Mouse (Mus musculus): ENCODE results near the gene Lamtor5. TPM values are rescaled to one million over a fixed set of nuclear protein-coding genes. Genes with fewer than 3 reads are reported as not detected.

Gene Lamtor5
- polyA plus RNA-seq (2015; fragmentation: Nextera tagmentation; extraction: Ambion mirVana): 189 and 196 TPM in 2 replicates

DNA sequence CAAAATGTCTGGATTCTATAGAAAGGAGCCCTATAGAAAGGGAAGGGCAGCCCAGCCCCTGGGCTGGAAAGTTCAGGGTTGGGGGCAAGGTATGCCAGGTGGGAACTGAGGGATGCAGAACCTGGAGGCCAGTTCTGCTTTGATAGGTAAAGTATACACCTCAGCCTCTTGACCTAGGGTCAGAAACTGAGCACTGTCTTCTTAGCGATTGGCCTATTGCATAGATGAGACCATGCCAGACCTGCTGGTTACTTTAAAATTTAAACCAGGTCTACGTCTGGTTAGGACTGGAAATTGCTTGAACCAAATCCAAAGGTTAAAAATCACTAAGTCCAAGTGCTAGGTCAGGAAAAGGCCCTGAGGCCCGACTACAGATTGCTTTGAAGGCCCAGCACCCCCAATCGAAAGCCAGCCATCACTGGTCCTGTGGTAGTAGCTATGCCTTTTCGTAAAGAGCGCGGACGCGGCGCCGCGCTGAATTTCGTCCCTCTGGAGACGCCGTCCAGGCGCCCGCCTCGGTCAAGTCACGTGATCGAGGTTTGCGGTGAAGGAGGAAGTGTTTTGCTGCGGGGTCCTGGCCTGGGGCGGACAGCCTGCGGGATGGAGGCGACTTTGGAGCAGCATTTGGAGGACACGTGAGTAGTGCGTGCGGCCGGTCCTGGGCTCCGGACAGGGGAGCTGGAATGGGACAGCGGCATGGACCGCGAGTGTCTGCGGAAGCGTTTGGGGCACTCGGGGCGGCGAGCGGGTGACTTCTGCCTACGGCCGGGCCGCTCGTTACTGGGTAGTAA, at the start of gene Lamtor5:
Lamtor5 (plus strand) TSS at position 380 of the 791 bp plus-strand sequence.
- no peaks in the 10 kb centered on the region for H3K27me3 ChIP-seq (ENCODE audit: control insufficient read depth, insufficient read depth, low read depth, low read length)
- H3K4me3 ChIP-seq (ENCODE audit: low read length): peak within 1 kb of the TSS; percentile 82
- no peak within 1 kb of the TSS for H3K27ac ChIP-seq (ENCODE audit: low read length)
- peaks cover 7% of the 10 kb centered on the region for H3K36me3 ChIP-seq (ENCODE audit: control insufficient read depth, insufficient read depth, low read length)
- ATAC-seq (ENCODE audit: low read depth): peak; percentile 91
- 1% methylated on average over 43 of the region's 43 CpGs for WGBS
- peak within 1 kb of the TSS; percentile 77 for H3K4me2 ChIP-seq (ENCODE audit: low read depth, low read length)
- peaks cover 8% of the 10 kb centered on the region; the same call in 1 of the 2 replicates for H3K4me1 ChIP-seq (replicated peaks; ENCODE audit: control insufficient read depth, insufficient read depth, low read length)
- peak within 1 kb of the TSS; percentile 81 for H3K9ac ChIP-seq (ENCODE audit: low read length)
- H3K9me3 ChIP-seq (ENCODE audit: control insufficient read depth, low read length): no peaks in the 10 kb centered on the region

DNA sequence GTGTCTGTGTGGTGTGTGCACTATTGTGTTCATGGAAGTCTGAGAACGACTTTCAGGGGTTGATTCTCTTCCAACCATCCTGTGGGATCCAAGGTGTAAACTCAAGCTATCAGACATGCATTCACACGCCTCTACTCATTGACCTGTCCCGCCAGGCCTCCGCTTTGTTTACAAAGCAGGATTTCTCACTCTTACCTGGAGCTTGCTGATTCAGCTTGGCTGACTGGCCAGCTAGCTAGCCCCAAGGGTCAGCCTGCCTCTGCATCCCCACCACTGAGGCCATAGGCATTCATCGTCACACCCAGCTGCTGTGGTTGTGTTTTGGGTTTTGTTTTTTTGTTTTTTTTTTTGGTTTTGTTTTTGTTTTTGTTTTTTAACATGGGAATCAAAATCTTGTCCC, 49.4 kb upstream of the Lamtor5 start:
- Histone ChIP-seq H3K27me3 (ENCODE audit: control insufficient read depth, insufficient read depth, low read depth, low read length) (no peaks in the 10 kb centered on the region), H3K9me3 (ENCODE audit: control insufficient read depth, low read length) (no peaks in the 10 kb centered on the region), H3K36me3 (ENCODE audit: control insufficient read depth, insufficient read depth, low read length) (no peaks in the 10 kb centered on the region), H3K9ac (ENCODE audit: low read length) (no peak overlapping the region), H3K4me1 (replicated peaks; ENCODE audit: control insufficient read depth, insufficient read depth, low read length) (peaks cover 3% of the 10 kb centered on the region), H3K4me3 (ENCODE audit: low read length) (no peak overlapping the region), H3K27ac (ENCODE audit: low read length) (no peak overlapping the region), H3K4me2 (ENCODE audit: low read depth, low read length) (no peak overlapping the region)
- ATAC-seq (ENCODE audit: low read depth): no peak
- WGBS: 56% methylated on average over 5 of the region's 5 CpGs

DNA sequence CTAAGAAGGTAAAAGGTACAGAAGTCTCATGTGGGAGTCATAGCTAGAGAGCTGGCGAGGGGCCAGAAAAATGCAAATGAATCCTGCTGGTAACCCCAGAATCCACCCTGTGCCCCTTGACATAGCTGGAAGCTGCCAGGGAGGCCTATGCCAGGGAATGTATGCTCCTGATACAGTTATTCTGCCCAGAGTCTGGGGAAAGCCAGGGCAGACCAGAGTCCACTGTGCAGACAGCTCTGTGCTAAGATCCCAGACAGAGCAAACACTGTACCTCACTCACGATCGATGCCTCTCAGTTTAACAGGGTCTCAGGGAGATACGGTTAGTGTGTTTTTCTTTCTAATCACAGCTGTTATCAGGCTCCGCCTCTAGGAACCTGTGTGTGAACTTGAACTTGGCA, 48.8 kb upstream of the Lamtor5 start:
- Histone ChIP-seq H3K4me1 (replicated peaks; ENCODE audit: control insufficient read depth, insufficient read depth, low read length) (peaks cover 3% of the 10 kb centered on the region), H3K27ac (ENCODE audit: low read length) (no peak overlapping the region)
- WGBS: 28% methylated on average over 5 of the region's 5 CpGs

DNA sequence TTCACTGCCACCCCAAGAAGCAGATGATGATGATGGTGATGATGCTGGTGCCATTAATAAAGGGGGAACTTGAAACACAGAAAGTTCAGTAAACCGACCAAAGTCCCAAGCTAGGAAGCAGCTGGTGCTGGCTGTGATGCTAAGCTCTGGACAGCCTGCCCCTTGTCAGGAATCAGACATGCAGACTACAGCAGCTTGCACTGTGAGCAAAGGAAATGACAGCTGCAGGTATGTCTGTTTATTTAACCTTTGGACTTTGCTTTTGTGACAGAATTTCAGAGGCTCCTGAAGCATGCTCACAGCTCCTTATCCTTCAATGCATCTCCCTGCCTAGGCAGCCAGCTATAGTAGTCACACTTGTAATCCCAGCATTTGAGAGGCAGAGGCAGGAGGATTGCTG, 48.1 kb upstream of the Lamtor5 start, which contains the start of gene A630076J17Rik:
A630076J17Rik (plus strand) TSS at position 88 of the 400 bp plus-strand sequence.
- H3K4me3 ChIP-seq (ENCODE audit: low read length): no peak within 1 kb of the TSS
- ATAC-seq (ENCODE audit: low read depth): no peak
- no peak within 1 kb of the TSS for H3K9ac ChIP-seq (ENCODE audit: low read length)
- H3K27me3 ChIP-seq (ENCODE audit: control insufficient read depth, insufficient read depth, low read depth, low read length): no peaks in the 10 kb centered on the region
- H3K4me2 ChIP-seq (ENCODE audit: low read depth, low read length): no peak within 1 kb of the TSS
- WGBS: 10% methylated on average over 1 of the region's 1 CpGs
- H3K27ac ChIP-seq (ENCODE audit: low read length): no peak within 1 kb of the TSS
- H3K9me3 ChIP-seq (ENCODE audit: control insufficient read depth, low read length): no peaks in the 10 kb centered on the region
- no peaks in the 10 kb centered on the region for H3K36me3 ChIP-seq (ENCODE audit: control insufficient read depth, insufficient read depth, low read length)
- H3K4me1 ChIP-seq (replicated peaks; ENCODE audit: control insufficient read depth, insufficient read depth, low read length): peaks cover 3% of the 10 kb centered on the region

More for the DNA sequence above, 48.8 kb upstream of the Lamtor5 start:
- H3K27me3 ChIP-seq (ENCODE audit: control insufficient read depth, insufficient read depth, low read depth, low read length): no peaks in the 10 kb centered on the region
- H3K9ac ChIP-seq (ENCODE audit: low read length): no peak overlapping the region
- H3K4me2 ChIP-seq (ENCODE audit: low read depth, low read length): no peak overlapping the region
- no peaks in the 10 kb centered on the region for H3K36me3 ChIP-seq (ENCODE audit: control insufficient read depth, insufficient read depth, low read length)
- no peaks in the 10 kb centered on the region for H3K9me3 ChIP-seq (ENCODE audit: control insufficient read depth, low read length)
- peak; percentile 60; the same call in 1 of the 2 replicates for ATAC-seq (ENCODE audit: low read depth)
- H3K4me3 ChIP-seq (ENCODE audit: low read length): no peak overlapping the region

DNA sequence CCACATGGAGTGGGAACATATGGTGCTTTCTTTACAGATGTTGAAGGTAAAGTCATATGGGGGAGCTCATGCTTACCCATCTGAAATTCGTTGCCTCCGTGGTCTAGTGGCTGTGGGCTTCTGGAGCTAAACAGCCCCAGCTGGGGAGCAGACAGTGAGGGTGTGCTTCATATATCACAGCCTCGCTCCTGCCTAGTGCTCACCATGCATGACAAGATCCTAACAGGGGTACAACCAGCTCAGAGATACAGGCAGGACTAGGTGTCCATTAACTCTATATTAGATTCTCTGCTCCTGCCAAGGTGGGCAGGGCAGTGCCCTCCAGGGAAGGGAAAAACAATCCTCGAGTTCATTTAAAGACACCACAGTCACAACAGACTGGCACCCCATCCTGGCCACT, 47.5 kb upstream of the Lamtor5 start:
- 72% methylated on average over 4 of the region's 4 CpGs for WGBS
- no peak for ATAC-seq (ENCODE audit: low read depth)

DNA sequence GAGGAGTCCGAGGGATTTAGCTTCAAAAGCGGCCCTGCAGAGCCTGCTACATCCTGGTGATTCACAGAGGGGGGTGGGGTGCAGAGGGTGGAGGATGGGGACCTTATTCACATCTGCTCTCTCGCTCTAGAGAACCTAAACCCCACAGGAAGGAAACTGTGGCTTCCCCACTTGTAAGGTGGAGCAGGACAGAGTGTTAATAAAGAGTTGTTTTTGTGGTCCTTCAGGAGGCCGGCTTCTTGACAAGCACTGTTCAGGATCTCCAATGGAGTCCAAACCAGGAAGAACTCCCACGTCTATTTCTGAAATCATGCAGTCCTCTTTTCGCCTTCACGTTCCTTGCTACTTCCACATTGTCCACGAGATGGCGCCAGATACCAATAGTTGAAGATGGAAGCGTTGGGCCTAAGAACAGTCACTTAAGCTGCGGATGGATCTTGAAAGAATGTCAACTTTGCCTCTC, 45.3 kb upstream of the Lamtor5 start:
- Histone ChIP-seq H3K36me3 (ENCODE audit: control insufficient read depth, insufficient read depth, low read length) (no peaks in the 10 kb centered on the region), H3K27me3 (ENCODE audit: control insufficient read depth, insufficient read depth, low read depth, low read length) (no peaks in the 10 kb centered on the region), H3K4me2 (ENCODE audit: low read depth, low read length) (no peak overlapping the region), H3K9me3 (ENCODE audit: control insufficient read depth, low read length) (no peaks in the 10 kb centered on the region), H3K27ac (ENCODE audit: low read length) (no peak overlapping the region), H3K4me1 (replicated peaks; ENCODE audit: control insufficient read depth, insufficient read depth, low read length) (peaks cover 3% of the 10 kb centered on the region), H3K4me3 (ENCODE audit: low read length) (no peak overlapping the region), H3K9ac (ENCODE audit: low read length) (no peak overlapping the region)
- ATAC-seq (ENCODE audit: low read depth): peak; percentile 32; the same call in 1 of the 2 replicates
- WGBS: 6% methylated on average over 11 of the region's 11 CpGs

More for the DNA sequence above, 47.5 kb upstream of the Lamtor5 start:
- Histone ChIP-seq H3K4me2 (ENCODE audit: low read depth, low read length) (no peak overlapping the region), H3K27ac (ENCODE audit: low read length) (no peak overlapping the region), H3K36me3 (ENCODE audit: control insufficient read depth, insufficient read depth, low read length) (no peaks in the 10 kb centered on the region), H3K4me1 (replicated peaks; ENCODE audit: control insufficient read depth, insufficient read depth, low read length) (peaks cover 3% of the 10 kb centered on the region), H3K4me3 (ENCODE audit: low read length) (no peak overlapping the region), H3K9ac (ENCODE audit: low read length) (no peak overlapping the region), H3K27me3 (ENCODE audit: control insufficient read depth, insufficient read depth, low read depth, low read length) (no peaks in the 10 kb centered on the region), H3K9me3 (ENCODE audit: control insufficient read depth, low read length) (no peaks in the 10 kb centered on the region)

DNA sequence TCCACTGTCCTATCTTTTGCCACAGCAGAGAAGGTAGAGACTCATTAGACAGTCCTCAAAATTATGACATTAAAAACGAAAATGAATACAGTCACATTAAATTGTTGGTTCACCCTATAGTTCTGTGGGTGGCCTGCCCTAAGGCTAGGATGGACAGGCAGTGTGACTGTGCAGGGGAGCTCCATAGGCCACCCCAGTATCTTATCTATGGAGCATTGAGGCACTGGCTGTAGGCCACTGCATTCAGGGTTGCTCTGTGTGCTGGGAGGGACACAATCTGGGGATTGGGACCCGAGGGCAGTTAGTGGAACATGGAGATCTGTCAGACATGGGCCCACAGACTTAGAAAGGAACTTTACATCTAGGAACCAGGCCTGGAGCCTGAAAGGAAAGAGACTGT, 44.7 kb upstream of the Lamtor5 start:
- Histone ChIP-seq H3K9ac (ENCODE audit: low read length) (no peak overlapping the region), H3K4me3 (ENCODE audit: low read length) (no peak overlapping the region), H3K9me3 (ENCODE audit: control insufficient read depth, low read length) (no peaks in the 10 kb centered on the region), H3K4me1 (replicated peaks; ENCODE audit: control insufficient read depth, insufficient read depth, low read length) (peaks cover 3% of the 10 kb centered on the region), H3K27me3 (ENCODE audit: control insufficient read depth, insufficient read depth, low read depth, low read length) (no peaks in the 10 kb centered on the region), H3K27ac (ENCODE audit: low read length) (no peak overlapping the region), H3K36me3 (ENCODE audit: control insufficient read depth, insufficient read depth, low read length) (no peaks in the 10 kb centered on the region), H3K4me2 (ENCODE audit: low read depth, low read length) (no peak overlapping the region)
- 21% methylated on average over 2 of the region's 2 CpGs for WGBS
- no peak for ATAC-seq (ENCODE audit: low read depth)

DNA sequence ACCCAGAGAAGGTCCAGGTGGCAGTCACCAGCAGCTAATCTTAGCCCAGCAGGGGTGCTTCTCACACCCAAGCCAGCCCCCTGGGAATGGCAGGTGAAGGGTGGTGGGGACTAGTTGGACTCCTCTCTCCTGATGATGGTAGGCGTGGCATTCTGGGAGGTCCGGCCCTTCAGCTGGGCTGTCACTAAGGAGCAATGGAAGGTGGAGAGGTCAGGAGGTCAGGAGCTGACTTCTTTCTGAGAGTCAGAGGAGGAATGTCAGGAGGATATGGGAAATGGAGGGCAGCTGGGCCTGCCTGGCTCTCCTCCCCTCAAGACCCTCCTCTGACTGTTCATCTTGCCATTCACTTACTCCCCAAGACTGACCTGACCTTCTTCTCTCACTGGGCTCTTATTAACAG, 40.6 kb upstream of the Lamtor5 start:
- H3K4me1 ChIP-seq (replicated peaks; ENCODE audit: control insufficient read depth, insufficient read depth, low read length): no peaks in the 10 kb centered on the region
- ATAC-seq (ENCODE audit: low read depth): no peak
- H3K36me3 ChIP-seq (ENCODE audit: control insufficient read depth, insufficient read depth, low read length): no peaks in the 10 kb centered on the region
- WGBS: 50% methylated on average over 2 of the region's 2 CpGs
- H3K27ac ChIP-seq (ENCODE audit: low read length): no peak overlapping the region
- H3K9me3 ChIP-seq (ENCODE audit: control insufficient read depth, low read length): no peaks in the 10 kb centered on the region
- no peak overlapping the region for H3K4me3 ChIP-seq (ENCODE audit: low read length)
- no peaks in the 10 kb centered on the region for H3K27me3 ChIP-seq (ENCODE audit: control insufficient read depth, insufficient read depth, low read depth, low read length)
- H3K9ac ChIP-seq (ENCODE audit: low read length): no peak overlapping the region
- H3K4me2 ChIP-seq (ENCODE audit: low read depth, low read length): no peak overlapping the region

DNA sequence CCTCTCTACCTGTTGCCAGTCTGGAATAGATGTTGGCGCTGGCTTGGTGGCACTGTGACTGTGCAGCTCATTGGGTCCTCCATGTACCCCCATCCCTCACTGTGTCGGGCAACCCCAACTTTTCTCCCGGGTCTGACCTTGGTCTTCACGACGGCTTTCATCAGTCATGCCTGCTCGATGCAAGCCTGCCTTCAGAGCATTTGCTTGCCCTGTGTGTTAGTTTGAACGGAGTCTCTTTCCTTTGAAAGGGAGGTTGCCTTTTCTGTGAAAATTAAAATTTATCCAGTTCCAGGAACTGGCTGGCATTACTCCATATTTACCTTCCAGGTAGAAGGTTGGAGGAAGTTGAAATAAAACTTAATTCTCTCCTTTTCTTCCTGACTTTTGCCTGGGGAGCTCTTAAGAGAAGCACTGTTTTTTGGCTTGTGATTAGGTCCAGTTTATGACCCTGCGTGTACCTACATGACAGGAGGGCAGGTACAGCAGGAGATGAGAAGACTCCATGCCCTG, 40.1 kb upstream of the Lamtor5 start:
- no peak overlapping the region for H3K4me3 ChIP-seq (ENCODE audit: low read length)
- H3K9ac ChIP-seq (ENCODE audit: low read length): no peak overlapping the region
- no peaks in the 10 kb centered on the region for H3K27me3 ChIP-seq (ENCODE audit: control insufficient read depth, insufficient read depth, low read depth, low read length)
- H3K4me1 ChIP-seq (replicated peaks; ENCODE audit: control insufficient read depth, insufficient read depth, low read length): no peaks in the 10 kb centered on the region
- H3K27ac ChIP-seq (ENCODE audit: low read length): no peak overlapping the region
- WGBS: 79% methylated on average over 8 of the region's 8 CpGs
- no peaks in the 10 kb centered on the region for H3K9me3 ChIP-seq (ENCODE audit: control insufficient read depth, low read length)
- no peak overlapping the region for H3K4me2 ChIP-seq (ENCODE audit: low read depth, low read length)
- no peaks in the 10 kb centered on the region for H3K36me3 ChIP-seq (ENCODE audit: control insufficient read depth, insufficient read depth, low read length)
- no peak for ATAC-seq (ENCODE audit: low read depth)

Data from lung, embryonic 16.5 days (tissue).